Mouse (Mus musculus) G1E (cell line): ENCODE results near the gene Cemip.

Experiments used
- CTCF ChIP-seq: IDR thresholded peaks from 2 replicates; pipeline ENCODE4 v1.5.1; 2012; ENCODE audit warnings: low read depth, low read length, inconsistent platforms, mixed read lengths
- GATA1 ChIP-seq: IDR thresholded peaks from 2 replicates; pipeline ENCODE4 v1.6.1; 2012; ENCODE audit warnings: borderline replicate concordance, low read length, inconsistent platforms, mixed read lengths
- GATA2 ChIP-seq: IDR thresholded peaks from 2 replicates; pipeline ENCODE4 v1.6.1; 2012; ENCODE audit warnings: low read depth, low read length, inconsistent platforms, borderline replicate concordance
- POLR2AphosphoS5 ChIP-seq: IDR thresholded peaks from 2 replicates; pipeline ENCODE4 v1.6.1; 2012; ENCODE audit warnings: low read depth, low read length, inconsistent platforms; ENCODE audit not compliant: insufficient replicate concordance
- TAL1 ChIP-seq: conservative IDR thresholded peaks from 2 replicates; pipeline ENCODE4 v1.6.1; 2012; ENCODE audit warnings: low read depth, low read length, inconsistent platforms, mixed read lengths

GRCm38 (mm10) chr7:84132704-84133103, 46.4 kb upstream of the Cemip start:
- TF ChIP-seq CTCF = no peak
- TF ChIP-seq GATA1 = no peak
- no peak for TF ChIP-seq GATA2
- TF ChIP-seq TAL1 = no peak
- no peak for TF ChIP-seq POLR2AphosphoS5
